Mouse (Mus musculus) small intestine, adult 2 months (tissue): ENCODE measurements at regions not wholly inside any gene's neighbourhood (a gene's known extent, or its start where the extent isn't known, plus 50 kb on each side); places are given as distances from the start of the nearest gene placed in this dataset.

ENCODE experiments used
- H3K27ac ChIP-seq: fragments of 200-500 bp; 2 replicates; pipeline ENCODE4 v1.5.1; 2012; ENCODE audit warnings: low read depth, low read length, control low read depth, inconsistent platforms; ENCODE audit not compliant: insufficient read depth
- H3K27me3 ChIP-seq: fragments of 200-500 bp; 2 replicates; pipeline ENCODE4 v1.6.1; 2012; ENCODE audit warnings: mild to moderate bottlenecking, moderate library complexity, low read length, inconsistent platforms; ENCODE audit not compliant: control insufficient read depth, insufficient read depth
- H3K36me3 ChIP-seq: fragments of 200-500 bp; 2 replicates; pipeline ENCODE4 v1.6.1; 2012; ENCODE audit warnings: mild to moderate bottlenecking, low read length, control low read depth, inconsistent platforms; ENCODE audit not compliant: control insufficient read depth, insufficient read depth
- H3K4me1 ChIP-seq: fragments of 200-500 bp; 2 replicates; pipeline ENCODE4 v1.6.1; 2012; ENCODE audit warnings: low read length, inconsistent platforms, mixed read lengths; ENCODE audit not compliant: control insufficient read depth, insufficient read depth, insufficient read length
- H3K4me3 ChIP-seq: fragments of 200-500 bp; 2 replicates; pipeline ENCODE4 v1.5.1; 2012; ENCODE audit warnings: low read depth, mild to moderate bottlenecking, control low read depth, inconsistent platforms, low read length, moderate library complexity
- CTCF ChIP-seq: fragments of 200-500 bp; IDR thresholded peaks from 2 replicates; pipeline ENCODE4 v1.5.1; 2012; ENCODE audit warnings: low read depth, mild to moderate bottlenecking, control low read depth, inconsistent platforms, low read length, moderate library complexity, mixed read lengths; ENCODE audit not compliant: insufficient replicate concordance, insufficient read length; ENCODE audit errors: extremely low read depth
- POLR2A ChIP-seq: fragments of 200-500 bp; IDR thresholded peaks from 2 replicates; pipeline ENCODE4 v1.6.1; 2012; ENCODE audit warnings: low read depth, mild to moderate bottlenecking, control low read depth, inconsistent platforms, low read length, moderate library complexity
- WGBS: fragments of 180-500 bp; shearing (Covaris S2); methylation state at CpG from one replicate; pipeline ENCODE4 v1.1.7; 2018; 5-methylcytosine and 5-hydroxymethylcytosine counted together

DNA sequence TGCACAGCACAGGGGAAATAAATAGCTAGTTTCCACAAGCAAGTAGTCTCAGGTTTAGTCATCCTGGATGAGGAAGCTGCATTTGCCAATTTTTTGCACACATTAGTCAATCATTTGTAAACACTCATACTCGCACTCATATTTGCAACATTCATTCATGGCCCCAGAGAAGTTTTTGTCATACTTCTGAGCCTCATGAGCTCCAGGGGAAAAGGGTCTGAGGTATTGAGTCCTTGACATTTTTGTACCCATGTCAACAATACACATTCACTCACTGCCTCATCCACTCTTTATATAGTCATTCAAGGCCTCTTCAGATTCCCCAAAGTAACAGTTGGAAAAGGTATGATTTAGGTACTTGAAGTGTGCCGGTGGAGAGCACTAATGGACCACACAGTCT lies 200.4 kb upstream of the S100g start:
- no peak for TF ChIP-seq CTCF
- TF ChIP-seq POLR2A, result no peak
- Histone ChIP-seq H3K4me1 (no peaks in the 10 kb centered on the region), H3K27me3 (no peaks in the 10 kb centered on the region), H3K36me3 (no peaks in the 10 kb centered on the region), H3K27ac (no peak overlapping the region), H3K4me3 (no peak overlapping the region)
- 84% methylated on average over 2 of the region's 2 CpGs for WGBS

DNA sequence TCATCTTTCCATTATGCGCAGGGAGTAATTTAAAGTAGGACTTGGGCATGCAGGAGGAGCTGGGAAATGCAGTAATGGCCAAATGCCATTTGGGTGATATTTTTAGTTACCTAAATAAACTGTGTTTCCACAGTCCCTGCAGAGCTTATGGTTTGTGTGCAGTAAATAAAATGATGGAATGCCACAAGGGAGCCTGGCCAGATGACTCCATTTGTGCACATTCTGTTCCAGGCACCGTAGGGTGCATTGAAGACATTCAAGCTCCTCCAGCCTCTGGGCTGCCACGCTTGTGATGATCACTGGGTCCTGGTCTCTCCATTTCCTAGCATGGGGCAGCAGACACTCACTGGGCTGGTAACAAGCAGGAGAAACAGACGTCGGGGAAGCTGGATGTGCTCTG lies 190.9 kb upstream of the S100g start:
- Histone ChIP-seq H3K4me1 (no peaks in the 10 kb centered on the region), H3K27me3 (no peaks in the 10 kb centered on the region), H3K36me3 (no peaks in the 10 kb centered on the region), H3K27ac (no peak overlapping the region), H3K4me3 (no peak overlapping the region)
- 61% methylated on average over 5 of the region's 5 CpGs for WGBS
- TF ChIP-seq CTCF (no peak), POLR2A (no peak)

DNA sequence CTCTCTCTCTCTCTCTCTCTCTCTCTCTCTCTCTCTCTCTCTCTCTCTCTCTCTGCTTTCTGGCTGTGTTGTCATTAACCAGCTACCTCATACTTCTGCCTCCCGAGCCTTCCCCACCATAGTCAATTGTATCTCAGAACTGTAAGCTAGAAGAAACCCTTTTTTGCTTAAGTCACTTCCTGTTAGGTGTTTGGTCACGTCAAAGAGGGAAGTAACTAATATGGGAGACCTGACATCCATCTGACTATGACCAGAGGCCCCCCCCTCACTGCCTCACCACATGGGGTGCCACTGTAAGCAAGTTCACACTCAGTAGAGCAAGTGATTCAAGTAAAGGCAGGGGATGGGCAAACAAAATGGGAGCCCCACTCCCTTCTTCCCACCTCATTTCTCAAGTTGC lies 187.6 kb upstream of the S100g start:
- Histone ChIP-seq H3K4me1 (no peaks in the 10 kb centered on the region), H3K27me3 (no peaks in the 10 kb centered on the region), H3K36me3 (no peaks in the 10 kb centered on the region), H3K4me3 (no peak overlapping the region), H3K27ac (no peak overlapping the region)
- no peak for TF ChIP-seq POLR2A
- no peak for TF ChIP-seq CTCF
- 47% methylated on average over 2 of the region's 2 CpGs for WGBS

DNA sequence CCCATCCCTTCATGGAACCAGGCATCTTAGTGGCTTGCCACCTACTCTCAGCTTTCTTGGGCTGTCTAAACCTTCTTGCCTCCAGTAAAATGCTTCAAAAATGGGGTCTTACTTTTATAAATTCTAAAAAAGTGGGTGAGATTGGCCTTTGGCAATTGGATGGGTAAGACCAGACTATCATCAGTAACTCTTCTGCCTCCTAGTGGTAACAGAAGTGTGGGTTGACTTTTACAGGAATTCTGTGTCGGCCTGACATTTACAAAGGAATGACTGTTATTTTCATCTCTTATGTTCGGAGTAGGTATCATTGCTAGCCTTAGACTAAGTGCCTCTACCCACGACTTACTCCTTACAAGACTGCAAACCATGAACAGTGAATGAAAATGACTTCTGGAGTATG lies 180.1 kb upstream of the S100g start:
- TF ChIP-seq CTCF (no peak), POLR2A (no peak)
- Histone ChIP-seq H3K27ac (no peak overlapping the region), H3K36me3 (no peaks in the 10 kb centered on the region), H3K27me3 (no peaks in the 10 kb centered on the region), H3K4me1 (no peaks in the 10 kb centered on the region), H3K4me3 (no peak overlapping the region)
- 52% methylated on average over 3 of the region's 3 CpGs for WGBS

DNA sequence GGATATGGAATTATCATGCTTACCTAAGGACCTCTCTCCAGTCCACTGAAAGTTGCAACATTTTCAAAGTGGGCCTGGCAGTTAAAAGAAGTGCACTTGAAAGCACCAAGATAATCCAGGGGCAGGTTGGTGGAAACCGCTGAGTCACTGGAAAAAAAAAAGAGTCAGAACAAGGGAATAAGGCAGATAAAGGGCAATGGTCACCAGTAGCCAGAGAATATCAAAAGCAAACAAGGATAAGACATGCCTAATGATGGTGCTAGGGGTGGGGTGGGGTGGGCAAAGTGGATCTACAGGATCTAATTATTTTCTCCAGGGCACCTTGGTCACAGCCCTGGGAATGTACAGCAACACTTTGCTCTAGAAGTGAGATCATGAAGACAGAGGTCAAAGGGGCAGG lies 175.1 kb upstream of the S100g start:
- H3K27me3 ChIP-seq, result no peaks in the 10 kb centered on the region
- no peak overlapping the region for H3K4me3 ChIP-seq
- TF ChIP-seq CTCF (no peak), POLR2A (no peak)
- H3K36me3 ChIP-seq, result no peaks in the 10 kb centered on the region
- H3K27ac ChIP-seq, result no peak overlapping the region
- H3K4me1 ChIP-seq, result no peaks in the 10 kb centered on the region; the same call in 1 of the 2 replicates
- 42% methylated on average over 1 of the region's 1 CpGs for WGBS

DNA sequence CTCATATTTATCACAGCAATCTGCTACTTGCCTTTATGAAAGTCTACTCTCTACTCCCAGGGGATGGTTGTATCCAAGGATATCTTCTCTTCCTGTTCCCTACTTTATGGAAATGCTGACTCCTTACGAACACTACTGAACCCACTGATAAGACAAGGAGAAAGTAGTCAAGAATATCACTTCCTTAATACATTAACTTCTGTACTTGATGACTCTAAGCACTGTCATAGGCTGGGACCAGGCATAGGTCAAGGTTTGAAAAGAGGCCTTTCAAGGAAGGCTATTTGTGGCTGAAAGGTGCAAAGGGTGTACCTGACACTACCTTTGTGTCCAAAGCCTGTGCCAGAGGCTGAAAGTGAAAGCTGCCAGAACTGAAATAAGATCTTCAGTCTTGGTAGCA lies 164.2 kb upstream of the S100g start:
- H3K27me3 ChIP-seq, result no peaks in the 10 kb centered on the region
- no peak for TF ChIP-seq CTCF
- no peak for TF ChIP-seq POLR2A
- H3K36me3 ChIP-seq, result no peaks in the 10 kb centered on the region
- H3K27ac ChIP-seq, result peak overlapping the region; percentile 96
- no peak overlapping the region for H3K4me3 ChIP-seq
- H3K4me1 ChIP-seq, result 0 out of 2 replicates have a peak, but pooled peaks cover 2% of the 10 kb centered on the region
- WGBS, result 21% methylated on average over 1 of the region's 1 CpGs

DNA sequence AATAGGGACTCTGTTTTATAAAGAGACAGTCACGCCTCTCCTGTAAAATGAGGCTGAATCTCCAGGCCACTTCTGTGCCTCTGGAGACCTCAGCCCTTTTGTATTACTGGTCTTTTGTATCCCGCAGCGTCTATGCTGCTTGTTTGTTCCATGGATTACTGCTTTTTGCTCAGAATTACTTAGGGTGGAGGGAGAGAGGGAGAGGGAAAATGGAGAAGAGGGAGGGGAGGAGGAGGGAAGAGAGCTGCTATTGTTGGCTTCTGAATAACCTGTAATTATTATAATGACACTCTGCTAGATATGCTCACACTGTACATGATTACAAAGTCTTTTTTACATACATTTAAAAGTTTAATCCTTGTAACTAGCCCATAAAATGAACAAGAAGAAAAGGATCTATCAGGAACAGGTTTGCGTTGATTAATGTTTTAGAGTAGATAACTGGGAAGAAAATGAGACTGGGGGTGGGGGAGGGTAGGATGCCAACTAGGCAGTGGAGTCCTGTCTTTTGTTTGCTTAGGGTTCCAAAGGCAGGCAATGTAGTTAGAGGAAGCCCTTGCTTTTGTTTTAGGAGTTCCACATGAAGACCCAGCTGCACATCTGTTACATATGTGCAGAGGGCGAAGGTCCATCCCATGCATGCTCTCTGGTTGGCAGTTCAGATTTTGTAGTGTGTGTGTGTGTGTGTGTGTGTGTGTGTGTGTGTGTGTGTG lies 153.4 kb upstream of the S100g start:
- 67% methylated on average over 5 of the region's 5 CpGs for WGBS
- TF ChIP-seq POLR2A, result no peak
- no peak for TF ChIP-seq CTCF
- Histone ChIP-seq H3K36me3 (no peaks in the 10 kb centered on the region), H3K27me3 (no peaks in the 10 kb centered on the region), H3K4me1 (no peaks in the 10 kb centered on the region), H3K27ac (no peak overlapping the region), H3K4me3 (no peak overlapping the region)
